Mouse (Mus musculus): ENCODE measurements at regions not wholly inside any gene's neighbourhood (a gene's known extent, or its start where the extent isn't known, plus 50 kb on each side); places are given as distances from the start of the nearest gene placed in this dataset.

- no peak for TF ChIP-seq POLR2A (IDR thresholded peaks at IDR 0.05; ENCODE audit: insufficient read depth, low read depth, low read length)
- no peak for TF ChIP-seq CTCF (IDR thresholded peaks at IDR 0.05)
These were observed 222.6 kb upstream of the Mocs1 start for GRCm38 (mm10) chr17:49205564-49205963.
